Comparison of ENCODE assay signal across 20 mouse cellular contexts in the genomic region with DNA sequence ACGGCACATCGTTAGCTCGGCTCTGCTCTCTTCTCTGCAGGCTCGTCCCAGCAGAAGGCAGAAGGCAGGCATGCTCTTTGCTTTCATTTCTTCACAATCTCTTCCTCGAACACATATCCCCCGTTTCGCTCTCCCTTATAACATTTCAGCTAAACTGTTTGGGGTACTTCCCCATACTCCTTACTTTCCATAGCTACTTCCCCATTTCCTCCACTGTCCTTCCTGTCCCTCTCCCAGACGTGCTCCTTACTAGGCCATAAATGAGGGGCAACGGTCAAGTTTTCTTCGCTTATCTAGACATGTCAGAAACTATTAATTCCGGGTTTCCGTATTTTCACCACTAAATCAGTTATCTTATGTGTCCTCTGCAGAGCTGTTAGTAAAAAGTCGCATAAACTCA.
DNase-seq lines count a peak whose midpoint lies in the region; ATAC-seq and TF ChIP-seq lines count a peak whose summit lies in the region.
"Had no signal": no experiment of that assay in that cellular context is flagged by ENCODE, and none has a peak within 500 bp of the region (broad histone marks: within the 10 kb centered on the region; RNA-seq: fewer than 3 reads in every experiment).

No protein-coding gene starts in this region.

- H3K9me3 ChIP-seq in liver, embryonic 14.5 days (ENCODE audit: control insufficient read depth, low read length), result no peaks in the 10 kb centered on the region
- no peaks in the 10 kb centered on the region for H3K9me3 ChIP-seq in intestine, embryonic 15.5 days
- no peaks in the 10 kb centered on the region for H3K9me3 ChIP-seq in megakaryocyte, embryonic 14.5 days
- H3K9me3 ChIP-seq: kidney, embryonic 15.5 days; limb, embryonic 15.5 days; neural tube, embryonic 15.5 days had no signal

- H3K4me2 ChIP-seq in liver, embryonic 14.5 days (ENCODE audit: low read depth), result peak overlapping the region; percentile 13
- no peak overlapping the region for H3K4me2 ChIP-seq in intestine, embryonic 15.5 days (replicated peaks)
- H3K4me2 ChIP-seq: hindbrain, embryonic 14.5 days; kidney, embryonic 15.5 days; limb, embryonic 15.5 days; neural tube, embryonic 15.5 days had no signal

- H3K4me3 ChIP-seq in liver, embryonic 14.5 days (ENCODE audit: insufficient read depth in 1 of 2, low read depth in 2 of 2, low read length in 2 of 2), result no peak overlapping the region
- no peak overlapping the region for H3K4me3 ChIP-seq in intestine, embryonic 15.5 days (replicated peaks)
- peak overlapping the region; percentile 73 for H3K4me3 ChIP-seq in megakaryocyte, embryonic 14.5 days (replicated peaks)
- no peak overlapping the region for H3K4me3 ChIP-seq in kidney, adult 2 months (ENCODE audit: insufficient read depth, low read depth, low read length)
- H3K4me3 ChIP-seq in left cerebral cortex, adult 2 months, result no peak overlapping the region
- H3K4me3 ChIP-seq: kidney, embryonic 15.5 days; limb, embryonic 15.5 days; neural tube, embryonic 15.5 days had no signal

- DNase-seq in liver, embryonic 14.5 days (ENCODE audit: low read depth in 3 of 3, low spot score in 3 of 3), result no peak
- no peak for DNase-seq in liver
- no peak for DNase-seq in kidney, adult 2 months
- no peak for DNase-seq in left cerebral cortex, adult 2 months (ENCODE audit: extremely low spot score in 1 of 2, low spot score in 2 of 2)
- DNase-seq in left cerebral cortex, adult 18-20 months (ENCODE audit: low spot score in 2 of 2), result no peak
- DNase-seq: adrenal gland, postnatal 25 days; cerebellum, adult 11-12 months; cerebellum, postnatal 10 days; gastrocnemius, postnatal 36 days; kidney, postnatal 36 days; left cerebral cortex, postnatal 4 days; thymus, adult 18-20 months; thymus, postnatal 36 days had no signal

- TF ChIP-seq CTCF in liver, embryonic 14.5 days (IDR thresholded peaks at IDR 0.05; ENCODE audit: low read depth), result no peak
- TF ChIP-seq CTCF in kidney, adult 2 months (conservative IDR thresholded peaks at IDR 0.05; ENCODE audit: insufficient read depth, insufficient read length, low read depth, low read length), result no peak
- no peak for TF ChIP-seq CTCF in left cerebral cortex, adult 2 months (IDR thresholded peaks at IDR 0.05)

- 25% methylated on average over 13 of the region's 13 CpGs for WGBS in liver, embryonic 14.5 days (ENCODE audit: insufficient replicate concordance)
- 72% methylated on average over 13 of the region's 13 CpGs for WGBS in intestine, embryonic 15.5 days
- 75% methylated on average over 13 of the region's 13 CpGs for WGBS in kidney, adult 2 months

- no peaks in the 10 kb centered on the region for H3K27me3 ChIP-seq in liver, embryonic 14.5 days (ENCODE audit: control insufficient read depth, insufficient read depth, low read length)
- H3K27me3 ChIP-seq in intestine, embryonic 15.5 days (replicated peaks), result no peaks in the 10 kb centered on the region
- peaks cover 2% of the 10 kb centered on the region for H3K27me3 ChIP-seq in megakaryocyte, embryonic 14.5 days (replicated peaks)
- no peaks in the 10 kb centered on the region for H3K27me3 ChIP-seq in kidney, adult 2 months (replicated peaks; ENCODE audit: control insufficient read depth, insufficient read depth, low read length)
- H3K27me3 ChIP-seq: kidney, embryonic 15.5 days; limb, embryonic 15.5 days; neural tube, embryonic 15.5 days had no signal

- no peak overlapping the region for H3K9ac ChIP-seq in liver, embryonic 14.5 days (replicated peaks)
- no peak overlapping the region for H3K9ac ChIP-seq in intestine, embryonic 15.5 days
- H3K9ac ChIP-seq: hindbrain, embryonic 14.5 days; kidney, embryonic 15.5 days; limb, embryonic 15.5 days; neural tube, embryonic 15.5 days had no signal

- intact Hi-C loops in left cerebral cortex, adult 2 months (cut with DNase I), result no loop called here

- H3K36me3 ChIP-seq in liver, embryonic 14.5 days (replicated peaks; ENCODE audit: control insufficient read depth, insufficient read depth, low read depth), result no peaks in the 10 kb centered on the region
- no peaks in the 10 kb centered on the region for H3K36me3 ChIP-seq in intestine, embryonic 15.5 days
- H3K36me3 ChIP-seq in megakaryocyte, embryonic 14.5 days (replicated peaks; ENCODE audit: low read length), result no peaks in the 10 kb centered on the region
- no peaks in the 10 kb centered on the region for H3K36me3 ChIP-seq in kidney, adult 2 months (ENCODE audit: control insufficient read depth, insufficient read depth, low read length)
- H3K36me3 ChIP-seq: kidney, embryonic 15.5 days; limb, embryonic 15.5 days; neural tube, embryonic 15.5 days had no signal

- H3K4me1 ChIP-seq in liver, embryonic 14.5 days (replicated peaks; ENCODE audit: control insufficient read depth in 2 of 2, insufficient read depth in 2 of 2, low read length in 1 of 2), result no peaks in the 10 kb centered on the region
- H3K4me1 ChIP-seq in intestine, embryonic 15.5 days (replicated peaks), result 0 out of 2 replicates have a peak, but pooled peaks cover 6% of the 10 kb centered on the region
- H3K4me1 ChIP-seq in megakaryocyte, embryonic 14.5 days, result no peaks in the 10 kb centered on the region
- H3K4me1 ChIP-seq in kidney, adult 2 months (ENCODE audit: control insufficient read depth, insufficient read depth, low read length), result no peaks in the 10 kb centered on the region
- H3K4me1 ChIP-seq: kidney, embryonic 15.5 days; limb, embryonic 15.5 days; neural tube, embryonic 15.5 days had no signal

- no peak for ATAC-seq in liver, embryonic 14.5 days (ENCODE audit: insufficient read depth)
- ATAC-seq in intestine, embryonic 15.5 days, result peak; percentile 72
- ATAC-seq: midbrain, embryonic 16.5 days had no signal

- TF ChIP-seq POLR2A in kidney, adult 2 months (IDR thresholded peaks at IDR 0.05; ENCODE audit: low read depth, low read length), result no peak

- no peak for TF ChIP-seq EP300 in liver, embryonic 14.5 days (IDR thresholded peaks at IDR 0.05; ENCODE audit: low read depth)

- H3K27ac ChIP-seq in liver, embryonic 14.5 days, result no peak overlapping the region
- H3K27ac ChIP-seq in intestine, embryonic 15.5 days, result no peak overlapping the region
- H3K27ac ChIP-seq in kidney, adult 2 months (ENCODE audit: insufficient read depth, low read depth, low read length), result no peak overlapping the region
- H3K27ac ChIP-seq in left cerebral cortex, adult 2 months, result no peak overlapping the region
- H3K27ac ChIP-seq: hindbrain, embryonic 14.5 days; kidney, embryonic 15.5 days; limb, embryonic 15.5 days; neural tube, embryonic 15.5 days had no signal
